Mouse (Mus musculus) brain, embryonic 14.5 days (tissue): ENCODE measurements around the gene Olfr70.

ENCODE experiments used
- CTCF ChIP-seq: fragments of 200-500 bp; IDR thresholded peaks from 2 replicates; pipeline ENCODE4 v1.5.1; 2012; ENCODE audit warnings: inconsistent platforms, mild to moderate bottlenecking, moderate library complexity, borderline replicate concordance; ENCODE audit not compliant: insufficient read depth, insufficient read length; ENCODE audit errors: extremely low read depth
- POLR2A ChIP-seq: fragments of 200-500 bp; IDR thresholded peaks from 2 replicates; pipeline ENCODE4 v1.6.1; 2012; ENCODE audit warnings: mild to moderate bottlenecking, inconsistent platforms, borderline replicate concordance; ENCODE audit not compliant: poor library complexity, insufficient read depth, insufficient read length, severe bottlenecking; ENCODE audit errors: extremely low read depth

DNA sequence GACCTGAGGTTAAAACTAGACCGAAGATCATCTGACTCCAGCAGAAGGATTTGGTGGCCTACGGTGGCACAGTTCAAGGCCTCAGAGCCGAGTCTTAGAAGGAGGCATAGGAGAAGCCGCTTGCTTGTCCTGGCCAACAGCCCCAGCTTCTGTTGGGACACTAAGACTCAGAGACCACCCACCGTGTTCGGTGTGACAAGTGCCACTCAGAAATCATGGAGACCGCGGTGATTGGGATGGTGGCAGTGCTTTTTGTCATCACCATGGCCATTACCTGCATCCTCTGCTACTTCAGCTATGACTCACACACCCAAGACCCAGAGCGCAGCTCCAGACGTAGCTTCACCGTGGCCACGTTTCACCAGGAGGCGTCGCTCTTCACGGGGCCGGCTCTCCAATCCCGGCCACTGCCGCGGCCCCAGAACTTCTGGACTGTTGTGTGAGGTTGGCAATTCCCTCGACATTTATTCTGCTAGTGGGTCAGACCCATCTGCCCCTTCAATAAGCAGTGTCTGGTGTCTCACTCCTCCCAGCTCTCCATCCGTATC lies 30.2 kb upstream of the Olfr70 start:
- TF ChIP-seq CTCF (no peak), POLR2A (no peak)
